Mouse (Mus musculus) G1E-ER4 (cell line): ENCODE data around the gene Hoxa6. TPM values are rescaled to one million over a fixed set of nuclear protein-coding genes. Genes with fewer than 3 reads are reported as not detected.

Experiments used
- GATA1 ChIP-seq: IDR thresholded peaks from one replicate; pipeline ENCODE4 v1.8.0; 2012; ENCODE audit warnings: low read length, inconsistent platforms
- polyA plus RNA-seq: library from polyadenylated mRNA; stranded (reverse); fragments of >175 nt; gene quantifications from 2 replicates; pipeline ENCODE4 v1.2.3, GENCODE M21; 2012

Hoxa6 gene
- polyA plus RNA-seq, 1 experiment = not detected

DNA sequence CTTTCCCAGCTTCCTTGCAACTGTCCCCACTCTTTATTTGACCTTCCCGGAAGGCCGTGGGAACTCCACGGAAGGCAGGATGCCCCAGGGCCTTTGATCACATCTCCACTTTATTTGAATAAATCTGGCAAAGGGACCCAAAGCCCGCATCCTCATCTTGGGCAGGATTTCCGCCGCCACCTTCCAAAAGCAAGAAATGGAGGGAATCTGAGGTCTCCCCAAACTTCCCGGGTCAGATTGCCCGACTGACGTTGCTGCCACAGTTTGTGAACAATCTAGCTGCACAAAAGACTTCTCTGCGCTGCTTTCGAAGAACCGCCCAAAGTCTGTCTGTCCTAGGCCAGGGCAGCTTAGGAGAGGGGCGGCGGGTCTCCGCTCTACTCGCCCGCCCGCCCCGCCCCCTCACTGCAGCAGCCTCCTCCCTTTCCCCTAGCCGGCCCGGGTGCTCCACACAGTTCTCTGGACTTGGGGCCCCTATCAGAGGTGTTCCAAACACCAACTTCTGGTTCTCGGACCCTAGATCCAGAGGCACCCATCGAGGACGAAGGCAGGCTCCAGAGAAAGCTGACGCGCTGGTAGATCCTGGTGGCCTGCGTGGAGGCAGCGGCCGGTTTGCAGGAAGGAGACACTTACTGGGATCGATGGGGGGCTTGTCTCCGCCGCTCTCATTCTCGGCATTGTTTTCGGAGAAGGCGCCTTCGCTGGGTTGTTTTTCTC, 16.5 kb upstream of the Hoxa6 start:
- no peak for TF ChIP-seq GATA1

DNA sequence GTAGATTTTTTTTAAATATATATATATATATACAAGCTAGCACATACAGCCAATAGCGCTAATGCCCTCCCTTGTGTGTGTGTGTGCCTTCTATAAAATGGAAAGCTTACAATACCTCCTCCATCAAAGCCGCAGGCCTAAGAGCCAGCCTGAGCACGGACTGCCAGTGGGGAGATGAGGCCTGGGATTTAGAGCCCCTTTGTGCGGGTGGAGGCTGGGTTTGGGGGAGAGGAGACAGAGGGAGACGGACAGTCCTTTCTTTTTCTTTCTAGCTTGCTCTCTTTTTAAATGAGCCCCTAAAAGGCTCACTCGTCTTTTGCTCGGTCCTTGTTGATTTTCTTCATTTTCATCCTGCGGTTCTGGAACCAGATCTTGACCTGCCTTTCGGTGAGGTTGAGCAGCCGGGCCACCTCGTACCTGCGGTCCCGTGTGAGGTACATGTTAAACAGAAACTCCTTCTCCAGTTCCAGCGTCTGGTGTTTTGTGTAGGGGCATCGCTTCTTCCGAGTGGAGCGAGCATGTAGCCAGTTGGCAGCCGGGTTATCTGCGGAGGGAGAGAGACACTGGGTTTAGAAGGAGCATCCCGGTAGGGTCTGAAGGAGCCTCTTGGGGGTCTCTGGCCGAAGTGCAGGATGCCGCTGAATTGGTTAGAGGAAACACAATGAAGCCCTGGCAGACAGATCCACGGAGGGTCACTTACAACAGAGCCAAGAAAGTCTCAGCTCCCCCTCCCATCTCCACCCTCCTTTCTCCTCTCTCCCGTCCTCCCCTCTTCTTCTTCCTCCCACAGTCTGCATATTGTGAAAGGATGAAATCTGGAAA, 15.6 kb upstream of the Hoxa6 start:
- TF ChIP-seq GATA1 = no peak

DNA sequence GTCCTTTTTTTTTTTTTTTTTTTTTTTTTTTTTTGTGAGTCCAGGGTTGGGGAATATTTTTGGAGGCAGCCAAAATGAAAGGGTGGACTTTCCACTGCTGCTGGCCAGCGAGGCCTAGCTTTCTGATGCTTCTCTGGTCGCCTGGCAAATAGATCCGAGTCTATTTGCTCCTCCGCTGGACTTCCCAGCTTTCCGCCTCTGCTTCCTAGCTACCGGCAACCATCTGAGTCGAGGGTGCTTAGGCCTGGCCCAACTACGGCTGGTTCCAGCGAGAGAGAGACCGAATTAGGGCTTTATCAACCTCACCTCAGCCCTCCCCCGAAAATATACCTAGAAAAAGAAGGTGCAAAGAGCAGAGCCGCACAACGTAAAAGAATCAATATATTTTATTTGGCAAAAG, 14.2 kb upstream of the Hoxa6 start:
- TF ChIP-seq GATA1 = no peak

DNA sequence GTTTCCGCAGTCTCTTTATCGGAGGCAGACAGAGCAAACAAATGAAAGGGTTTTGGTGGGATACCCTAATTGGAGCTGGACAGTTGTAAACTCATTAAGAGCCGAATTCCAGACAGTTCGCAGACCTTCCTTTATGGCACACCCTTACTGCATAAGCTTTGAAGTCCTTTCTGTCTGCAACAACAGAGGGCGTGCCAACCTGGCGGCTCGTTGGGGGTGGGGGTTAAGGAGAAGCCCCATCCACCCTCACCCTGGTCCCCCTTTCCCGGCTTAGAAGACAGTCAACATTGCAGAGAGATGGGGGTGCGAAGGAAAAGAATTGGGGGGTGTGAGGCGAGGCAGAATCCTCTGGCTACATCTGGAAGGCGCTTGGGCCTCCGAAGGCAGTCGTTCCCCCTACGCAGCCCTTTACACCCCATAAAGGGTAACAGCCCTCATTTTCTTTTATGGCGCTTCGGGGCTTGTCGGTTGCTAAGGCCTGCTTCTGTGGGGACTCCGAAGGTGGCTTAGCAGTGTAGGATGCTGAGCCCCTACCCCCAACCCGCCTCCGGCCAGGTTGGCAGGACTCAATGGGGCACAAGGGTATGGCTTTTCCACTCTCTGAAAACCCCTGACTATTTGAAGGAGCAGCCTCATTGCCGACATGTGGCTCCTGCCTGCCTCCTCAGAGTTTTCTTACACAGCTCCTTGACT, 13.6 kb upstream of the Hoxa6 start:
- no peak for TF ChIP-seq GATA1

DNA sequence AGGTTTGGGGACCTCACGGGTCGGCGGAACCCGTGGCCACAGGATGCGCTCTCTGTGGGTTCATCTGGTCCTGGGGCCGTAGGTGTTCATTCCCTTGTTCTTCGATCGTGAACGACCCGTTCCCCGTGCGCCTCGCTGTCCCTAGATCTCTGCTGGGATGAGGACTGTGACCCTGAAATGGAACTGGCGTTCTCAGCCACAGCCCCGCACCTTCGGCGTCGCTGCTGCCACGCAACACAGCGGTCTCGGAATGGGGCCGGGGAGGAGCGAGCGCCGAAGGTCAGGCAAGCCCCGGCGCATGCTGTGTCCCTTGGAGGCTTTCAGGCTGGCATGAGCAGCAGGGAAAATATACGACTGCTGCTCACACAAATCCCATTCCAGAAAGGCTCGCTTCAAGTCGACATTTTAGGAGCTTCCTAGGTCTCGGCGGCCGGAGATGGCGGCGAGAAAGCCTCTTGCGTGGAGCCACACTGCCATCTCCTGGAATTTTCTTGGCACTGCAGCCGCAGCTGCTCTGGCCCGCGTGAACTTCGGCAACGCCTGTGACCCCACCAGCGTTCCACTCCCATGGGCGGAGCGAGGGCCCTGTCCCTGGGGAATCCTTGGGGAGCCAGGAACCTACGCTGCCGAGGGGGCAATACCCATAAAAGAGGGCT, 12.9 kb upstream of the Hoxa6 start, which contains the start of gene Hoxa7:
Gene Hoxa7, minus strand, starts transcription at position 518 of the 656 bp plus-strand sequence.
- TF ChIP-seq GATA1 = no peak

DNA sequence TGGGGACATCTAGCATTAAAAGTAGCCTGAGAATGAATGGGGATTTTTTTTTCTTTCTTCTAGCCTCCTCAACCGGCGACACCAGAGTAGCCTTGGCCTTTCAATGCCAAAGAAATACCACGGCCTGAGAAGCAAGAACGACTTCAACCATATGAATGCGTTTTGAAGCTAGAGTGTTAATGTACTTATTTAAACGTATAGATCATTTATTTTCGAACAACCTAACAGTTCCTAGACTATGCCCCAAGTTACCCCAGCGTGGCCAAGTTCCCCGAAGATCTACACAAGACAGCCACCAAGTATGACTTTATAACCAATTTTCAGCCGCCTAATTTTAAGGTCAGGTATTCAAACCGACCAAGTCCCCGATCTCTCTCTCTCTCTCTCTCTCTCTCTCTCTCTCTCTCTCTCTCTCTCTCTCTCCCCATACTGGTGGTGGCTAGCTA, 12.4 kb upstream of the Hoxa6 start:
- TF ChIP-seq GATA1 = no peak

DNA sequence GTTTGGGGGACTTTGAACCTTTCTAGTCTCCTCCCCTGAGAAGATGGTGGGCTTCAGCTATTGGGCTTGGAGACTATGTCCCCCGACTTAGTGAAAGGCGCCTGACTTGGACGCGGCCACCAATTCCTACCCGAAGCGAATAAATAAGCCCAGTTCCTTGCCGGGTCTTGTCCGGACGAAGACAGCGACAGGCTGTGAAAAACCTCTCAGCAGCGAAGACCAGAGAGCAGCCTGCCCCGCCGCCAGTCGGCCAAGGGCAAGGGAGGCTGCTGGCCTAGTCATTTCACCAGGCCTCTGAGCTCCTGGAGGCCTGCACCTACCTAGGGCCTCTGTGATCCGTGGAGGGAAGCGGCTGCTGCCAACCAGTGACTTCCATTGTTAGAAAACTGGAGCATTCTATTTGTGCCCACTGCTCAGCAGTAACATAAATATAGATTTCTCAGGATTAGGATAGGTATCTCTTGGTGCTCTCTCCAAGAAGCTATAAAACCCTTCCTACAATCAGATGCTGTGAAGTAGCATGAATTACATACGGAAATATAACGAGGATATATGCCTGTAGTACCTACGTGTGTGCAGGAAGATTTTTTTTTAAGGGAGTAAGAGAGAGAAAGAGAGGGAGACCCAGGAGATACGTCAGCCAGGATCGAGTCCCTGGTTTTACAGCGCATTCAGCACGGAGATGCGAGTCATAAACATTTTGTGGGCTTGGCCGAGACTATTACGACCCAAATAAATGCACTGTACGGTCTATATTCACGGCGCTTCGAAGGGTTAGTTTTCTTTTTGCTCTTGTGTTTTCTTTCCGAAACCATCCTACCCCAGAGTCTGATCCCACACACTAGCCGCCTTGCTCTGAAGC, 11.7 kb upstream of the Hoxa6 start:
- no peak for TF ChIP-seq GATA1

DNA sequence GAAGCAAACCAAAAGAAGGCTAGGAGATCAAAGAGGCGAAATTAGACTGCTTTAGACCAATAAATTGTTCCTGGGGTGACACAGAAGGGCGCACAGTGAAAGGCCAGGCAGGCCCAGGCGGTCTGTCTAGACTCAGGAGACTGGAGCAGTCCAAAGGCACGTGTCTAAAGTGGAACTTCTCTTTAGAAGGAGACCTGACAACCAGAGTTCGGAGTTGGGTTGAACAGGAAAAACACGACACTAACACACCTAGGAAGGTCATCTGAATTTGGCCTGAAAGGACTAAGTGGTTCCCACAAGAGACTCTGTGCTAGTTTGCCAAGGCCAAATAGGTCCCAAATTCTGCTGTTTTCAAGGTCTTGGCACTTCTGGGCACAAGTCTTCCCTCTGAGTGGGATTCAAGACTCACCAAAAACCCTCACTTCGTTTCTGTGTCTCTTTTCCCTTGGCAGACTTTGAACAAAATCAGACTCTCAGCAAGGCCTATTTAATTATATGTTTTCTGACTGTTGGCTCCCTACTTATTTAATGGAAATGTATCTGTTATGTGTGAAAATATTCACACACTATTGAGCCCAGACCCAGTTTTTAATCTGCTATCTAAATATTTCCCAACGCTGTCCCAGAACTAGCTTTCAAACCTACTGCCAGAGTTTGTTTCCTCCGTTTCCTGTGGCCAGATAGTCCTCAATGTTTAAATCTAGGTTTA, 10.9 kb upstream of the Hoxa6 start:
- no peak for TF ChIP-seq GATA1

DNA sequence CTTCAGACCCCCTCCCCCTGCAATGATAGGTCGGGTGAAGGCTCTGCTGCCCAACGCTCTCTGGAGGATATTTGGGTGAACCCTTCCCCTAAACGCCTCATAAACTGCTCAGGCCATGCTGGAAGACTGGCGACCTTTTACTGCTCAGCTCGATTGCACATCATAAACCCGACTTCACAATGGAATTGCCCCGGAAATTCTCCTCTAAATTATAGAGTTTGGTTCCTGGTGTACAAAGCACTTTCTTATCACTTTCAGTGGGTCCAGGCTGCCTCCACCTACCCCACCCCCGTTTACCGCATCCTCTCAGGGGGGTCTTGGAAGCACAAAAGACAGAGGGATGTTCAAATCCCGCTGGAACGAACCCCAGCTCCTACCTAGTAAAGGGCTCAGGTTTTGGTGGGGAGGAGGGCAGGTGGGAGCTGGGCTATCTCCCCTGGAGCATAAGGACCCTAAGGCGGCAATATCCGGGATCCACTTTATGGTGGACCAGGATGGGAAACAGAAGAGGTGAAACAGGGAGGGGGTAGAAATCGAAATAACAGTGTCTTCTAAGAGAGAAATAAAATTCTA, 10.2 kb upstream of the Hoxa6 start:
- no peak for TF ChIP-seq GATA1

DNA sequence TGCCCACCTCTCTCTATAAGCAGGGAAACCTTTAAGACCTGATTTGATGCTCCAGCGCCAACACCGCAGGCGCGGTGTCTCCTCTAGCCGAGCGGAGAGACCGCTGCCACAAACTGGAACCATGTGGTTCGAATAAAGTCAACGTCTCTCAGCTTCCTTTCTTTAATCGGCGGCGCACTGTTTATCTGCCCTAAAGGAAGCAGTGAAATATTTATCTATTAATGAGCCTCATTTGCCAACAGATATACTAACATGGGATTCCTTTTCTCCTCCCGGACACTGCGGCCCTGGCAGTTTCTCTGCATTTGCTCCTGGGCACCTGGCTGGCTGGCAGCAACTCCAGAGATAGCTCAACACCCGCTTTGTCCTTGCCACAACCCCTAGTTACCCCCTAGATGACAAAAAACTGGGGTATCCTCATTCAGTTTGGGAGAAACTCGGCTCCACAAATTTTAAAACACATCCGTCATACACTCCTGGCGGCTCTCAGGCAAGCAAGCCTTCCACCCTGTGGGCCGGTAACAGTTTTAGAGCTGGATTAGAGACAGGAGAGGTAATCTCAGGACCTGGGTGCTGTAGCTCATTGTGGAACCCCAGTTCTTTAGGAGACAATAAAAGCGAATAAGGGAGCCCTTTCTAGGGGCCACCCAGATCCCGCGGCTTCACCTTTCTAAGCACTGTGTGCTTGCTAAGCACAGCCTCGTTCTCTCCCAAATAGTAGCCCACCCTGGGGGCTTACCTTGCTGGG, 9.5 kb upstream of the Hoxa6 start:
- no peak for TF ChIP-seq GATA1

DNA sequence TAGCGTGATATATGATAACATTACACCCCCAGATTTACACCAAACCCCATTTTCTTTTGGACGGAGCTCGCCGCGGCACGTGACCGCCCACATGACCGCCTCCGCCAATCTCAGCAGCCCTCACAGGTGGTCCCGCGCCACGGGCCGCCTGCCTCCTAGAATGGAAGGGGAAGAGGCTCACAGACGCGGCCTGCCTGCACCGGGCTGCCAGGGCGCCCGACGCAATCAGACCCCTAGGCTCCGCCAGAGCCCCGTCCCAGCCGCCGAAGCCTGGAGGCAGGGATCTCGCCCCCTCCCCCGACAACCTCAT, 8.9 kb upstream of the Hoxa6 start:
- TF ChIP-seq GATA1 = no peak

DNA sequence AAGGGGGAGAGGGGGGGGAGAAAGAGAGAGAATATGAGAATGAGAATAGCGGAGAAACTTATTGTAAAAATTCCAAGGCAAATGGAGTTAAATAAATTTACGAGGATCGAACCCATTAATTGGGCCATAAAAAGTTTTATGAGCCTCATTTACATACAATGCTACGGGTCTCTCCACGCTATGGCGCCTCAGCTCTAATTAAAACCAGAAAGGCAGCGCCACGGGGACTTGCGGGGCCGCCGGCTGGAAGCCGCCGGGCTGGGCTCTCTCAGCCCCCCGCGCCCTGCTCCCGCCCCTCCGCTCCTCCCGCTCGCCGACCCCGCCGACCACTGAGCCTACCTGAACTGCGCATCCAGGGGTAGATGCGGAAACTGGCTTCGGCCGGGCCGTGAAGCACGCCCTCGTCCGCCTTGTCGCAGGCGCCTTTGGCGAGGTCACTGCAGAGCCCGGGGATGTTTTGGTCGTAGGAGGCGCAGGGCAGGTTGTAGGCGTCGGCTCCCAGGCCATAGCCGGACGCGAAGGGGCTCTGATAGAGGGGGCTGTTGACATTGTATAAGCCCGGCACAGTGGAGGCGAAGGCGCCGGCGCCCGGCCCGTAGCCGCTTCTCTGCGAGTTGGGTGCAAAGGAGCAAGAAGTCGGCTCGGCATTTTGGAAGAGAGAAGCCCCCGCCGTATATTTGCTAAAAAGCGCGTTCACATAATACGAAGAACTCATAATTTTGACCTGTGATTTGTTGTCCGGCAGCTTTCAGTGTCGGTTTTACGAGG, 8.4 kb upstream of the Hoxa6 start:
- no peak for TF ChIP-seq GATA1
